Mouse (Mus musculus) hindbrain, embryonic 12.5 days (tissue): ENCODE data around the gene Zfp420. TPM values are rescaled to one million over a fixed set of nuclear protein-coding genes. Genes with fewer than 3 reads are reported as not detected.
A peak's percentile ranks its signal among the peaks of the same experiment; 100 is the strongest.

Experiments
- ATAC-seq: fragments of 200-750 bp; cut with Nextera tagmentation; 2 replicates; pipeline ENCODE4 v1.8.0; 2017; ENCODE audit warnings: moderate TSS enrichment; ENCODE audit not compliant: low FRiP score
- H3K27ac ChIP-seq: fragments of 300-500 bp; sonication (generic); 2 replicates; pipeline ENCODE4 v1.5.1; 2016; ENCODE audit warnings: mild to moderate bottlenecking
- H3K27me3 ChIP-seq: fragments of 300-500 bp; sonication (generic); 2 replicates; pipeline ENCODE4 v1.6.1; 2016; ENCODE audit warnings: mild to moderate bottlenecking
- H3K36me3 ChIP-seq: fragments of 300-500 bp; sonication (generic); 2 replicates; pipeline ENCODE4 v1.6.1; 2016; ENCODE audit warnings: mild to moderate bottlenecking
- H3K4me1 ChIP-seq: fragments of 300-500 bp; sonication (generic); 2 replicates; pipeline ENCODE4 v1.6.1; 2016
- H3K4me2 ChIP-seq: fragments of 300-500 bp; sonication (generic); replicated peaks from 2 replicates; pipeline ENCODE4 v1.6.1; 2016; ENCODE audit warnings: mild to moderate bottlenecking
- H3K4me3 ChIP-seq: fragments of 300-500 bp; sonication (generic); 2 replicates; pipeline ENCODE4 v1.5.1; 2016; ENCODE audit warnings: mild to moderate bottlenecking
- H3K9ac ChIP-seq: fragments of 300-500 bp; sonication (generic); 2 replicates; pipeline ENCODE4 v1.6.1; 2016; ENCODE audit warnings: mild to moderate bottlenecking, moderate library complexity
- H3K9me3 ChIP-seq: fragments of 300-500 bp; sonication (generic); replicated peaks from 2 replicates; pipeline ENCODE4 v1.6.1; 2016; ENCODE audit warnings: mild to moderate bottlenecking
- WGBS: fragments of 180-500 bp; shearing (Covaris S2); methylation state at CpG from one replicate; pipeline ENCODE4 v1.1.7; 2016; 5-methylcytosine and 5-hydroxymethylcytosine counted together
- polyA plus RNA-seq: library from polyadenylated mRNA; unstranded; fragments of >200 nt; fragmentation: Nextera tagmentation; extraction: Ambion mirVana; gene quantifications from 2 replicates; pipeline ENCODE4 v1.2.1, GENCODE M21; 2016

Zfp420 gene
- polyA plus RNA-seq = 12.7 and 14.6 TPM in 2 replicates

GRCm38 (mm10) chr7:29859532-29860517, at the start of gene Zfp420:
Gene Zfp420, plus strand, starts transcription at chr7:29859979.
- Histone ChIP-seq H3K27ac (peak within 1 kb of the TSS; percentile 64; the same call in 1 of the 2 replicates), H3K4me2 (peak within 1 kb of the TSS; percentile 77), H3K36me3 (peaks cover 2% of the 10 kb centered on the region; the same call in 1 of the 2 replicates), H3K27me3 (no peaks in the 10 kb centered on the region), H3K9ac (peak within 1 kb of the TSS; percentile 77), H3K4me1 (peaks cover 7% of the 10 kb centered on the region), H3K9me3 (no peaks in the 10 kb centered on the region), H3K4me3 (peak within 1 kb of the TSS; percentile 63)
- ATAC-seq = peak; percentile 97
- 10% methylated on average over 31 of the region's 32 CpGs for WGBS

- 0 out of 2 replicates have a peak, but pooled peaks cover 6% of the 10 kb centered on the region for H3K36me3 ChIP-seq
- 91% methylated on average over 1 of the region's 1 CpGs for WGBS
- ATAC-seq = no peak
- no peak overlapping the region for H3K9ac ChIP-seq
- peaks cover 20% of the 10 kb centered on the region for H3K4me1 ChIP-seq
- no peaks in the 10 kb centered on the region; the same call in 1 of the 2 replicates for H3K9me3 ChIP-seq
- H3K27me3 ChIP-seq = no peaks in the 10 kb centered on the region
- no peak overlapping the region for H3K4me2 ChIP-seq
- H3K4me3 ChIP-seq = no peak overlapping the region
- H3K27ac ChIP-seq = no peak overlapping the region
Measured at GRCm38 (mm10) chr7:29812244-29812643, 47.5 kb upstream of the Zfp420 start.

- Histone ChIP-seq H3K9ac (no peak overlapping the region), H3K4me1 (peaks cover 35% of the 10 kb centered on the region), H3K4me3 (0 out of 2 replicates have a peak overlapping the region, but pooled peaks have one; percentile 66), H3K36me3 (0 out of 2 replicates have a peak, but pooled peaks cover 6% of the 10 kb centered on the region), H3K27ac (no peak overlapping the region), H3K4me2 (peak overlapping the region; percentile 66), H3K27me3 (no peaks in the 10 kb centered on the region), H3K9me3 (no peaks in the 10 kb centered on the region; the same call in 1 of the 2 replicates)
- ATAC-seq = no peak
- WGBS = 90% methylated on average over 2 of the region's 2 CpGs
Measured at GRCm38 (mm10) chr7:29814381-29814780, 45.4 kb upstream of the Zfp420 start.

GRCm38 (mm10) chr7:29815061-29815784, 44.6 kb upstream of the Zfp420 start:
- ATAC-seq = peak; percentile 66
- Histone ChIP-seq H3K27ac (peak overlapping the region; percentile 83), H3K9me3 (no peaks in the 10 kb centered on the region; the same call in 1 of the 2 replicates), H3K4me2 (peak overlapping the region; percentile 66), H3K9ac (peak overlapping the region; percentile 81), H3K36me3 (0 out of 2 replicates have a peak, but pooled peaks cover 6% of the 10 kb centered on the region), H3K4me1 (peaks cover 38% of the 10 kb centered on the region), H3K4me3 (peak overlapping the region; percentile 66), H3K27me3 (no peaks in the 10 kb centered on the region)
- WGBS = 5% methylated on average over 12 of the region's 12 CpGs

DNA sequence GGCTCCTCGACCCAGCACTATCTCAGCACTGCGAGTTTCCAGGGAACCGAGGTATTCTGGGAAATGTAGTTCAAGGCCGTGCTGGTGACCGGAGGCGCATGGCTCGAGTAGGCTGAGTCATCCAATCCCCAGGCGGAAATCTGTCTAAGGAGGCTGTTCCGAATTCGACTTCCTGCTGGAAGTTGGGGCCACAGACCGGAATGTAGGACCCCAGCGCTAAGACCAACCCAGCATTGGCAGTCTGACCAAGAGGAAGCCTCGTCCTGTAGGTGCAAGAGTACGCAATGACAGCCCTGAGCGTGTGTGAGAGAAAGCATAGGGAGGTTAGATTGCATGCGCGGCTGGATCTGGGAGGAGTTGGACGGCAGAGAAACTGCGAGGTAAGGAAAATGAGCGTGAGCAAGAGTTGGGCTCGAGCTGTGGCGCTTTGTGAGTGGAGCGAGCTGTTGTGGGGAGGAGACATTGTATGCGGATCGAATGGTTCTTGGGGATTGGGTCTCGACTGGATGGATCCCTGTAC, 43.8 kb upstream of the Zfp420 start, which contains the start of gene Zfp790:
Zfp790 (plus strand) TSS at position 205 of the 520 bp plus-strand sequence.
- WGBS = under 1% methylated on average over 26 of the region's 26 CpGs
- no peaks in the 10 kb centered on the region for H3K27me3 ChIP-seq

DNA sequence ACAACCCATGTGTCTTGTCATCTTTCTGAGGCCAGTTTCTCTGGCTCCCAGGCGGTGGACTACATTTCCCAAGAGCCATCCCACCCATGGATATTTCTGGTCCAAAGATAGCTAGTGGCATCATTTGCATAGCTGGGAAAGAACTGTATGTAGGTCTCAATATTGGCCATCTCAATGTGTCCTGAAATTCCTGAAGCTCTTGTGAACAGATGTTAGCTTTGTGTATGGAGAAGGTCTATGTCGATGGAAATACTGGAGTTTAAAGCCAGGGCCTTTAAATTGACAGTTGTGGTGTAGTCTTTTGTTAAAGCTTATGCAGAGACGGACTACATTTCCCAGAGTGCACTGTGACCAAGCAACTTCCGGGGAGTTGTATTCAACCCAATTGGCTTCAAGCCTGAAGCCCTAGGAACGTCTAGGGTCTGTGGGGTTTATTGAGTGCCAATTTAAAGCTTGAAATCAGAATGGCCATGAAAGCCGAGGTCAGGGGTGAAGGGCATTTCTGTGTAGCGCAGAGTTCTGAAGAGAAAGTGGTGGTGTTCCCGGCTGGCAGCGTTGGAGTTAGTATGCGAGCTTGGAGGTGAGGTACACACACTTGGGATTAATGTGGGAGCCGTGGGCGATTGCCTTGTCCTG, 41.0 kb upstream of the Zfp420 start:
- peak overlapping the region; percentile 56 for H3K4me2 ChIP-seq
- H3K4me3 ChIP-seq = peak overlapping the region; percentile 60
- peak overlapping the region; percentile 71 for H3K27ac ChIP-seq
- H3K9me3 ChIP-seq = no peaks in the 10 kb centered on the region
- H3K27me3 ChIP-seq = no peaks in the 10 kb centered on the region
- peaks cover 38% of the 10 kb centered on the region for H3K4me1 ChIP-seq
- H3K36me3 ChIP-seq = peaks cover 25% of the 10 kb centered on the region
- H3K9ac ChIP-seq = peak overlapping the region; percentile 66
- WGBS = 4% methylated on average over 12 of the region's 12 CpGs
- ATAC-seq = peak; percentile 82

More for the DNA sequence above, 43.8 kb upstream of the Zfp420 start, which contains the start of gene Zfp790:
- Histone ChIP-seq H3K9ac (peak within 1 kb of the TSS; percentile 81), H3K27ac (peak within 1 kb of the TSS; percentile 83), H3K4me1 (peaks cover 38% of the 10 kb centered on the region), H3K4me3 (peak within 1 kb of the TSS; percentile 66), H3K4me2 (peak within 1 kb of the TSS; percentile 66), H3K9me3 (no peaks in the 10 kb centered on the region; the same call in 1 of the 2 replicates), H3K36me3 (0 out of 2 replicates have a peak, but pooled peaks cover 6% of the 10 kb centered on the region)
- ATAC-seq = peak; percentile 94

- WGBS = 93% methylated on average over 12 of the region's 12 CpGs
- H3K27ac ChIP-seq = no peak overlapping the region
- H3K4me1 ChIP-seq = no peaks in the 10 kb centered on the region
- no peaks in the 10 kb centered on the region for H3K27me3 ChIP-seq
- no peak for ATAC-seq
- no peak overlapping the region for H3K9ac ChIP-seq
- no peak overlapping the region for H3K4me3 ChIP-seq
- peaks cover 76% of the 10 kb centered on the region for H3K36me3 ChIP-seq
- no peak overlapping the region for H3K4me2 ChIP-seq
- no peaks in the 10 kb centered on the region for H3K9me3 ChIP-seq
Measured at GRCm38 (mm10) chr7:29828001-29828400, 31.8 kb upstream of the Zfp420 start.

- Histone ChIP-seq H3K36me3 (peaks cover 71% of the 10 kb centered on the region), H3K9me3 (no peaks in the 10 kb centered on the region), H3K4me1 (no peaks in the 10 kb centered on the region), H3K9ac (no peak overlapping the region), H3K27me3 (no peaks in the 10 kb centered on the region), H3K4me2 (no peak overlapping the region), H3K27ac (no peak overlapping the region), H3K4me3 (no peak overlapping the region)
- ATAC-seq = no peak
- 84% methylated on average over 12 of the region's 12 CpGs for WGBS
Measured at GRCm38 (mm10) chr7:29829804-29830203, 30.0 kb upstream of the Zfp420 start.

DNA sequence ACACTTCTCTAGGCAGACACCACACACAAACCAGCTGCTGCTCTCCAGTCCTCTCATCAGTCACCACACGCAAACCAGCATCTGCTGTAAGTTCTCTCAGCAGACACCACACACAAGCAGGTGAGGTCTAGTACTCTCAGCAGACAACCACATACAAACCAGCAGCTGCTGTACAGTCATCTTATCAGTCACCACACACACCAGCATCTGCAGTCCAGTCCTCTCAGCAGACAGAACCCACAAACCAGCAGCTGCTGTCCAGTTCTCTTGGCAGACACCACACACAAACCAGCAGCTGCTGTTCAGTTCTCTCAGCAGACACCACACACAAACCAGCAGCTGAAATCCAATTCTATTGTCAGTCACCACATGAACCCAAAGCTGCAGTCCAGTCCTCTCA, 23.0 kb upstream of the Zfp420 start:
- no peak for ATAC-seq

GRCm38 (mm10) chr7:29839256-29839655, 20.5 kb upstream of the Zfp420 start:
- WGBS = 88% methylated on average over 3 of the region's 3 CpGs
- Histone ChIP-seq H3K9ac (no peak overlapping the region), H3K36me3 (peaks cover 14% of the 10 kb centered on the region), H3K27ac (no peak overlapping the region), H3K4me2 (no peak overlapping the region), H3K4me1 (no peaks in the 10 kb centered on the region), H3K9me3 (no peaks in the 10 kb centered on the region), H3K4me3 (no peak overlapping the region), H3K27me3 (no peaks in the 10 kb centered on the region)
- ATAC-seq = no peak

More for the DNA sequence above, 23.0 kb upstream of the Zfp420 start:
- Histone ChIP-seq H3K4me3 (no peak overlapping the region), H3K9me3 (no peaks in the 10 kb centered on the region), H3K9ac (no peak overlapping the region), H3K27me3 (no peaks in the 10 kb centered on the region), H3K4me2 (no peak overlapping the region), H3K27ac (no peak overlapping the region), H3K4me1 (no peaks in the 10 kb centered on the region), H3K36me3 (peaks cover 21% of the 10 kb centered on the region)
- WGBS = 88% methylated on average over 1 of the region's 1 CpGs

- ATAC-seq = no peak
- no peak overlapping the region for H3K4me3 ChIP-seq
- H3K4me1 ChIP-seq = no peaks in the 10 kb centered on the region
- no peak overlapping the region for H3K4me2 ChIP-seq
- H3K27ac ChIP-seq = no peak overlapping the region
- 91% methylated on average over 1 of the region's 1 CpGs for WGBS
- H3K9ac ChIP-seq = no peak overlapping the region
- peaks cover 31% of the 10 kb centered on the region for H3K36me3 ChIP-seq
- no peaks in the 10 kb centered on the region for H3K27me3 ChIP-seq
- H3K9me3 ChIP-seq = no peaks in the 10 kb centered on the region
Measured at GRCm38 (mm10) chr7:29842105-29842504, 17.7 kb upstream of the Zfp420 start.
